Mouse (Mus musculus) brain, adult 2 months (tissue): ENCODE data around the gene Pank4.

Experiments used
- DNase-seq: peaks from one replicate; pipeline ENCODE4 v3.0.0; 2011; ENCODE audit warnings: low read depth, low spot score

Pank4 gene

GRCm38 (mm10) chr4:154965856-154966255, 1.9 kb downstream of the Pank4 start:
- DNase-seq: no peak

- DNase-seq: peak; percentile 85
These were observed 3.2 kb downstream of the Pank4 start for GRCm38 (mm10) chr4:154967173-154967572.

- no peak for DNase-seq
These were observed 8.6 kb downstream of the Pank4 start for GRCm38 (mm10) chr4:154972546-154972945.

- no peak for DNase-seq
These were observed 10.3 kb downstream of the Pank4 start for GRCm38 (mm10) chr4:154974163-154974611.

GRCm38 (mm10) chr4:154980110-154980509, 16.2 kb downstream of the Pank4 start:
- DNase-seq: peak; percentile 45

GRCm38 (mm10) chr4:154981076-154981475, 17.2 kb downstream of the Pank4 start:
- no peak for DNase-seq

GRCm38 (mm10) chr4:154981530-154981929, 17.6 kb downstream of the Pank4 start:
- DNase-seq: peak; percentile 80

GRCm38 (mm10) chr4:154982247-154983120, 18.6 kb downstream of the Pank4 start:
- DNase-seq: no peak

GRCm38 (mm10) chr4:154983767-154984166, 19.8 kb downstream of the Pank4 start:
- DNase-seq: no peak

- no peak for DNase-seq
These were observed 21.3 kb downstream of the Pank4 start for GRCm38 (mm10) chr4:154985151-154985777.

- DNase-seq: peak; percentile 76
These were observed 22.2 kb downstream of the Pank4 start for GRCm38 (mm10) chr4:154986096-154986495.

GRCm38 (mm10) chr4:154986750-154987149, 22.8 kb downstream of the Pank4 start:
- no peak for DNase-seq

- no peak for DNase-seq
These were observed 31.0 kb downstream of the Pank4 start for GRCm38 (mm10) chr4:154994876-154995275.

GRCm38 (mm10) chr4:154996572-154997154, 32.7 kb downstream of the Pank4 start:
- DNase-seq: peak; percentile 64

- DNase-seq: no peak
These were observed 35.5 kb downstream of the Pank4 start for GRCm38 (mm10) chr4:154999379-154999778.

GRCm38 (mm10) chr4:155005278-155005677, 41.4 kb downstream of the Pank4 start:
- DNase-seq: peak; percentile 54

GRCm38 (mm10) chr4:155006296-155006695, 42.4 kb downstream of the Pank4 start:
- DNase-seq: no peak

- peak; percentile 63 for DNase-seq
These were observed 43.7 kb downstream of the Pank4 start for GRCm38 (mm10) chr4:155007641-155008040.

GRCm38 (mm10) chr4:155008075-155008474, 44.2 kb downstream of the Pank4 start:
- DNase-seq: no peak

GRCm38 (mm10) chr4:155009216-155009615, 45.3 kb downstream of the Pank4 start:
- no peak for DNase-seq

GRCm38 (mm10) chr4:155010870-155011269, 46.9 kb downstream of the Pank4 start:
- peak; percentile 94 for DNase-seq

GRCm38 (mm10) chr4:155011312-155012025, 47.5 kb downstream of the Pank4 start:
- DNase-seq: peak; percentile 37
